Mouse (Mus musculus): ENCODE measurements around the gene Six4. TPM values are rescaled to one million over a fixed set of nuclear protein-coding genes. Genes with fewer than 3 reads are reported as not detected.

Six4 gene
- polyA plus RNA-seq, 1 experiment from 2014 or later, result 1.6 TPM

- under 1% methylated on average over 23 of the region's 23 CpGs for WGBS
- H3K4me2 ChIP-seq, result peak within 1 kb of the TSS; percentile 77
These were observed 10.1 kb upstream of the Six4 start, which contains the start of gene Mnat1 for GRCm38 (mm10) chr12:73123093-73124041. Gene Mnat1, plus strand, starts transcription at chr12:73123717.

GRCm38 (mm10) chr12:73112326-73113087 lies 749 bp downstream of the Six4 start:
- Histone ChIP-seq H3K4me2 (peak overlapping the region; percentile 86), H3K9ac (ENCODE audit: low read depth, low read length) (peak overlapping the region; percentile 51), H3K27me3 (replicated peaks; ENCODE audit: control insufficient read depth, insufficient read depth, low read length) (peaks cover 53% of the 10 kb centered on the region), H3K4me1 (replicated peaks; ENCODE audit: control insufficient read depth, insufficient read depth, low read length) (peaks cover 7% of the 10 kb centered on the region; the same call in 1 of the 2 replicates), H3K27ac (ENCODE audit: low read depth, low read length) (peak overlapping the region; percentile 11; the same call in 1 of the 2 replicates), H3K4me3 (ENCODE audit: low read depth, low read length) (peak overlapping the region; percentile 66), H3K36me3 (ENCODE audit: control insufficient read depth, insufficient read depth, low read length) (no peaks in the 10 kb centered on the region), H3K9me3 (ENCODE audit: control insufficient read depth, low read length) (no peaks in the 10 kb centered on the region)
- DNase-seq (ENCODE audit: low spot score) (peak; percentile 69), ATAC-seq (replicated peaks; ENCODE audit: low FRiP score) (0 out of 2 replicates have a peak, but pooled peaks have one; percentile 24)
- WGBS, result under 1% methylated on average over 65 of the region's 71 CpGs

More at GRCm38 (mm10) chr12:73123093-73124041, 10.1 kb upstream of the Six4 start, which contains the start of gene Mnat1:
- Histone ChIP-seq H3K4me3 (ENCODE audit: low read depth, low read length) (peak within 1 kb of the TSS; percentile 82), H3K36me3 (ENCODE audit: control insufficient read depth, insufficient read depth, low read length) (no peaks in the 10 kb centered on the region), H3K4me1 (replicated peaks; ENCODE audit: control insufficient read depth, insufficient read depth, low read length) (0 out of 2 replicates have a peak, but pooled peaks cover 3% of the 10 kb centered on the region), H3K27me3 (replicated peaks; ENCODE audit: control insufficient read depth, insufficient read depth, low read length) (no peaks in the 10 kb centered on the region), H3K9ac (ENCODE audit: low read depth, low read length) (peak within 1 kb of the TSS; percentile 74), H3K9me3 (ENCODE audit: control insufficient read depth, low read length) (no peaks in the 10 kb centered on the region), H3K27ac (ENCODE audit: low read depth, low read length) (peak within 1 kb of the TSS; percentile 59)
- peak; percentile 83 for ATAC-seq (replicated peaks; ENCODE audit: low FRiP score)
- DNase-seq (ENCODE audit: low spot score), result peak; percentile 89

GRCm38 (mm10) chr12:73111561-73112325 lies 1.5 kb downstream of the Six4 start:
- DNase-seq (ENCODE audit: low spot score), result peak; percentile 50
- no peak; the same call in 1 of the 2 replicates for ATAC-seq (replicated peaks; ENCODE audit: low FRiP score)
- H3K36me3 ChIP-seq (ENCODE audit: control insufficient read depth, insufficient read depth, low read length), result no peaks in the 10 kb centered on the region
- H3K9me3 ChIP-seq (ENCODE audit: control insufficient read depth, low read length), result no peaks in the 10 kb centered on the region
- peaks cover 53% of the 10 kb centered on the region for H3K27me3 ChIP-seq (replicated peaks; ENCODE audit: control insufficient read depth, insufficient read depth, low read length)
- peak overlapping the region; percentile 66 for H3K4me3 ChIP-seq (ENCODE audit: low read depth, low read length)
- WGBS, result under 1% methylated on average over 44 of the region's 44 CpGs
- peaks cover 7% of the 10 kb centered on the region; the same call in 1 of the 2 replicates for H3K4me1 ChIP-seq (replicated peaks; ENCODE audit: control insufficient read depth, insufficient read depth, low read length)
- H3K9ac ChIP-seq (ENCODE audit: low read depth, low read length), result peak overlapping the region; percentile 51
- peak overlapping the region; percentile 86 for H3K4me2 ChIP-seq
- no peak overlapping the region for H3K27ac ChIP-seq (ENCODE audit: low read depth, low read length)

- Histone ChIP-seq H3K27me3 (replicated peaks; ENCODE audit: control insufficient read depth, insufficient read depth, low read length) (peaks cover 53% of the 10 kb centered on the region), H3K4me3 (ENCODE audit: low read depth, low read length) (peak overlapping the region; percentile 66), H3K9ac (ENCODE audit: low read depth, low read length) (no peak overlapping the region), H3K4me1 (replicated peaks; ENCODE audit: control insufficient read depth, insufficient read depth, low read length) (peaks cover 7% of the 10 kb centered on the region; the same call in 1 of the 2 replicates), H3K27ac (ENCODE audit: low read depth, low read length) (no peak overlapping the region), H3K4me2 (peak overlapping the region; percentile 86), H3K36me3 (ENCODE audit: control insufficient read depth, insufficient read depth, low read length) (no peaks in the 10 kb centered on the region), H3K9me3 (ENCODE audit: control insufficient read depth, low read length) (no peaks in the 10 kb centered on the region)
- ATAC-seq (replicated peaks; ENCODE audit: low FRiP score) (0 out of 2 replicates have a peak, but pooled peaks have one; percentile 24), DNase-seq (ENCODE audit: low spot score) (no peak)
- WGBS, result 12% methylated on average over 22 of the region's 23 CpGs
These were observed 2.7 kb downstream of the Six4 start for GRCm38 (mm10) chr12:73110431-73111111.

GRCm38 (mm10) chr12:73107821-73108220 lies 5.4 kb downstream of the Six4 start:
- Histone ChIP-seq H3K36me3 (ENCODE audit: control insufficient read depth, insufficient read depth, low read length) (no peaks in the 10 kb centered on the region; the same call in 1 of the 2 replicates), H3K9ac (ENCODE audit: low read depth, low read length) (no peak overlapping the region), H3K4me3 (ENCODE audit: low read depth, low read length) (no peak overlapping the region), H3K27me3 (replicated peaks; ENCODE audit: control insufficient read depth, insufficient read depth, low read length) (peaks cover 39% of the 10 kb centered on the region), H3K4me2 (no peak overlapping the region), H3K4me1 (replicated peaks; ENCODE audit: control insufficient read depth, insufficient read depth, low read length) (peaks cover 7% of the 10 kb centered on the region; the same call in 1 of the 2 replicates), H3K27ac (ENCODE audit: low read depth, low read length) (no peak overlapping the region), H3K9me3 (ENCODE audit: control insufficient read depth, low read length) (no peaks in the 10 kb centered on the region)
- ATAC-seq (replicated peaks; ENCODE audit: low FRiP score), result no peak
- no peak for DNase-seq (ENCODE audit: low spot score)
- WGBS, result 74% methylated on average over 2 of the region's 2 CpGs

- DNase-seq (ENCODE audit: low spot score) (no peak), ATAC-seq (replicated peaks; ENCODE audit: low FRiP score) (no peak)
- 81% methylated on average over 12 of the region's 12 CpGs for WGBS
These were observed 9.5 kb downstream of the Six4 start for GRCm38 (mm10) chr12:73103713-73104112.

GRCm38 (mm10) chr12:73098593-73098992 lies 14.7 kb downstream of the Six4 start:
- no peaks in the 10 kb centered on the region for H3K4me1 ChIP-seq (replicated peaks; ENCODE audit: control insufficient read depth, insufficient read depth, low read length)
- H3K27me3 ChIP-seq (replicated peaks; ENCODE audit: control insufficient read depth, insufficient read depth, low read length), result no peaks in the 10 kb centered on the region
- H3K9ac ChIP-seq (ENCODE audit: low read depth, low read length), result no peak overlapping the region
- no peak overlapping the region for H3K4me3 ChIP-seq (ENCODE audit: low read depth, low read length)
- 86% methylated on average over 4 of the region's 4 CpGs for WGBS
- no peaks in the 10 kb centered on the region for H3K9me3 ChIP-seq (ENCODE audit: control insufficient read depth, low read length)
- H3K4me2 ChIP-seq, result no peak overlapping the region
- ATAC-seq (replicated peaks; ENCODE audit: low FRiP score) (no peak), DNase-seq (ENCODE audit: low spot score) (no peak)
- no peaks in the 10 kb centered on the region; the same call in 1 of the 2 replicates for H3K36me3 ChIP-seq (ENCODE audit: control insufficient read depth, insufficient read depth, low read length)
- H3K27ac ChIP-seq (ENCODE audit: low read depth, low read length), result no peak overlapping the region

More at GRCm38 (mm10) chr12:73103713-73104112, 9.5 kb downstream of the Six4 start:
- Histone ChIP-seq H3K4me3 (ENCODE audit: low read depth, low read length) (no peak overlapping the region), H3K4me2 (no peak overlapping the region), H3K36me3 (ENCODE audit: control insufficient read depth, insufficient read depth, low read length) (no peaks in the 10 kb centered on the region; the same call in 1 of the 2 replicates), H3K27ac (ENCODE audit: low read depth, low read length) (no peak overlapping the region), H3K9ac (ENCODE audit: low read depth, low read length) (no peak overlapping the region), H3K9me3 (ENCODE audit: control insufficient read depth, low read length) (no peaks in the 10 kb centered on the region), H3K4me1 (replicated peaks; ENCODE audit: control insufficient read depth, insufficient read depth, low read length) (no peaks in the 10 kb centered on the region), H3K27me3 (replicated peaks; ENCODE audit: control insufficient read depth, insufficient read depth, low read length) (peaks cover 3% of the 10 kb centered on the region; the same call in 1 of the 2 replicates)
